Mouse (Mus musculus): ENCODE results near the gene H1fnt. TPM values are rescaled to one million over a fixed set of nuclear protein-coding genes. Genes with fewer than 3 reads are reported as not detected.

Gene H1fnt
- not detected in 2 replicates for total RNA-seq (2017)

- ATAC-seq (replicated peaks in 1 of 2; ENCODE audit: insufficient read depth in 1 of 2, low FRiP score in 2 of 2, low TSS enrichment in 1 of 2, low read depth in 1 of 2, poor library complexity in 2 of 2, severe bottlenecking in 2 of 2), result no peak
Observed at GRCm38 (mm10) chr15:98257193-98257592, at the start of gene H1fnt. Gene H1fnt (minus strand): TSS chr15:98257293.

GRCm38 (mm10) chr15:98295628-98296551, 38.8 kb upstream of the H1fnt start, which contains the start of gene Zfp641:
Gene Zfp641 (minus strand): TSS chr15:98296161.
- ATAC-seq (replicated peaks in 1 of 2; ENCODE audit: insufficient read depth in 1 of 2, low FRiP score in 2 of 2, low TSS enrichment in 1 of 2, low read depth in 1 of 2, poor library complexity in 2 of 2, severe bottlenecking in 2 of 2), result no peak; a peak in 1 of 4 replicates

GRCm38 (mm10) chr15:98293651-98294050, 36.6 kb upstream of the H1fnt start:
- no peak for ATAC-seq (replicated peaks in 1 of 2; ENCODE audit: insufficient read depth in 1 of 2, low FRiP score in 2 of 2, low TSS enrichment in 1 of 2, low read depth in 1 of 2, poor library complexity in 2 of 2, severe bottlenecking in 2 of 2)

- ATAC-seq (replicated peaks in 1 of 2; ENCODE audit: insufficient read depth in 1 of 2, low FRiP score in 2 of 2, low TSS enrichment in 1 of 2, low read depth in 1 of 2, poor library complexity in 2 of 2, severe bottlenecking in 2 of 2), result no peak
Observed at GRCm38 (mm10) chr15:98288566-98288965, 31.5 kb upstream of the H1fnt start.

- no peak for ATAC-seq (replicated peaks in 1 of 2; ENCODE audit: insufficient read depth in 1 of 2, low FRiP score in 2 of 2, low TSS enrichment in 1 of 2, low read depth in 1 of 2, poor library complexity in 2 of 2, severe bottlenecking in 2 of 2)
Observed at GRCm38 (mm10) chr15:98286418-98286817, 29.3 kb upstream of the H1fnt start.

GRCm38 (mm10) chr15:98257776-98258175, 683 bp upstream of the H1fnt start:
- no peak for ATAC-seq (replicated peaks in 1 of 2; ENCODE audit: insufficient read depth in 1 of 2, low FRiP score in 2 of 2, low TSS enrichment in 1 of 2, low read depth in 1 of 2, poor library complexity in 2 of 2, severe bottlenecking in 2 of 2)

GRCm38 (mm10) chr15:98256271-98256670, 822 bp downstream of the H1fnt start:
- no peak for ATAC-seq (replicated peaks in 1 of 2; ENCODE audit: insufficient read depth in 1 of 2, low FRiP score in 2 of 2, low TSS enrichment in 1 of 2, low read depth in 1 of 2, poor library complexity in 2 of 2, severe bottlenecking in 2 of 2)

- ATAC-seq (replicated peaks in 1 of 2; ENCODE audit: insufficient read depth in 1 of 2, low FRiP score in 2 of 2, low TSS enrichment in 1 of 2, low read depth in 1 of 2, poor library complexity in 2 of 2, severe bottlenecking in 2 of 2), result no peak
Observed at GRCm38 (mm10) chr15:98235442-98235841, 21.7 kb downstream of the H1fnt start.

- no peak for ATAC-seq (replicated peaks in 1 of 2; ENCODE audit: insufficient read depth in 1 of 2, low FRiP score in 2 of 2, low TSS enrichment in 1 of 2, low read depth in 1 of 2, poor library complexity in 2 of 2, severe bottlenecking in 2 of 2)
Observed at GRCm38 (mm10) chr15:98234350-98234749, 22.7 kb downstream of the H1fnt start, which contains the start of gene Olfr286. Gene Olfr286 (minus strand): TSS chr15:98234450.

GRCm38 (mm10) chr15:98226096-98226495, 31.0 kb downstream of the H1fnt start:
- no peak for ATAC-seq (replicated peaks in 1 of 2; ENCODE audit: insufficient read depth in 1 of 2, low FRiP score in 2 of 2, low TSS enrichment in 1 of 2, low read depth in 1 of 2, poor library complexity in 2 of 2, severe bottlenecking in 2 of 2)

GRCm38 (mm10) chr15:98225610-98226009, 31.5 kb downstream of the H1fnt start:
- ATAC-seq (replicated peaks in 1 of 2; ENCODE audit: insufficient read depth in 1 of 2, low FRiP score in 2 of 2, low TSS enrichment in 1 of 2, low read depth in 1 of 2, poor library complexity in 2 of 2, severe bottlenecking in 2 of 2), result no peak

- ATAC-seq (replicated peaks in 1 of 2; ENCODE audit: insufficient read depth in 1 of 2, low FRiP score in 2 of 2, low TSS enrichment in 1 of 2, low read depth in 1 of 2, poor library complexity in 2 of 2, severe bottlenecking in 2 of 2), result no peak
Observed at GRCm38 (mm10) chr15:98222377-98222776, 34.7 kb downstream of the H1fnt start.

- no peak for ATAC-seq (replicated peaks in 1 of 2; ENCODE audit: insufficient read depth in 1 of 2, low FRiP score in 2 of 2, low TSS enrichment in 1 of 2, low read depth in 1 of 2, poor library complexity in 2 of 2, severe bottlenecking in 2 of 2)
Observed at GRCm38 (mm10) chr15:98220877-98221276, 36.2 kb downstream of the H1fnt start, which contains the start of the genes Gm44579 and Olfr287. Gene Gm44579 (minus strand): TSS chr15:98220977. Gene Olfr287 (minus strand): TSS chr15:98221056.

GRCm38 (mm10) chr15:98214130-98214529, 43.0 kb downstream of the H1fnt start:
- ATAC-seq (replicated peaks in 1 of 2; ENCODE audit: insufficient read depth in 1 of 2, low FRiP score in 2 of 2, low TSS enrichment in 1 of 2, low read depth in 1 of 2, poor library complexity in 2 of 2, severe bottlenecking in 2 of 2), result no peak

GRCm38 (mm10) chr15:98213336-98213870, 43.7 kb downstream of the H1fnt start:
- no peak for ATAC-seq (replicated peaks in 1 of 2; ENCODE audit: insufficient read depth in 1 of 2, low FRiP score in 2 of 2, low TSS enrichment in 1 of 2, low read depth in 1 of 2, poor library complexity in 2 of 2, severe bottlenecking in 2 of 2)

GRCm38 (mm10) chr15:98209676-98210075, 47.4 kb downstream of the H1fnt start:
- ATAC-seq (replicated peaks in 1 of 2; ENCODE audit: insufficient read depth in 1 of 2, low FRiP score in 2 of 2, low TSS enrichment in 1 of 2, low read depth in 1 of 2, poor library complexity in 2 of 2, severe bottlenecking in 2 of 2), result no peak
